Mouse (Mus musculus) mouse embryonic stem cell (cell line): ENCODE results near the gene Sema5b.

Source experiments
- in situ Hi-C, 2 experiments: fragments of 300-500 bp; cut with MboI; formaldehyde crosslinking; loops; 1 replicate in 1 of 2; 3 replicates in 1 of 2; pipeline ENCODE4 v1.14.3; 2019 to 2020; ENCODE audit warnings: low sequenced_read_pairs in 2 of 2, low pct_unique_long_range_greater_than_20kb in 1 of 2, mixed read lengths in 1 of 2; ENCODE audit not compliant: unreplicated experiment in 1 of 2

Gene Sema5b

GRCm38 (mm10) chr16:35541117-35541641 lies at the start of gene Sema5b:
TSS of gene Sema5b (plus strand) at chr16:35541145.
- in situ Hi-C loops, result loop anchor here in 1 of 2 experiments (5.0 kb wide), 1 partner anchor 969 kb away; the partner anchor contains the start of gene Kalrn

- in situ Hi-C loops, result no loop called here
These were observed 40.6 kb upstream of the Sema5b start for GRCm38 (mm10) chr16:35500342-35500741.

- in situ Hi-C loops, result no loop called here
These were observed 39.7 kb upstream of the Sema5b start for GRCm38 (mm10) chr16:35501106-35501760.

- in situ Hi-C loops, result no loop called here
These were observed 38.5 kb upstream of the Sema5b start for GRCm38 (mm10) chr16:35502456-35502855.

- in situ Hi-C loops, result no loop called here
These were observed 36.7 kb upstream of the Sema5b start for GRCm38 (mm10) chr16:35504266-35504665.

GRCm38 (mm10) chr16:35505786-35506185 lies 35.2 kb upstream of the Sema5b start:
- in situ Hi-C loops, result no loop called here

- in situ Hi-C loops, result no loop called here
These were observed 32.4 kb upstream of the Sema5b start for GRCm38 (mm10) chr16:35508581-35508980.

- in situ Hi-C loops, result no loop called here
These were observed 31.4 kb upstream of the Sema5b start for GRCm38 (mm10) chr16:35509331-35510070.

- in situ Hi-C loops, result no loop called here
These were observed 24.9 kb upstream of the Sema5b start for GRCm38 (mm10) chr16:35515977-35516612.

- in situ Hi-C loops, result no loop called here
These were observed 22.7 kb upstream of the Sema5b start for GRCm38 (mm10) chr16:35517976-35518951.

GRCm38 (mm10) chr16:35519245-35519644 lies 21.7 kb upstream of the Sema5b start:
- in situ Hi-C loops, result no loop called here

- in situ Hi-C loops, result no loop called here
These were observed 16.7 kb upstream of the Sema5b start for GRCm38 (mm10) chr16:35524200-35524599.

- in situ Hi-C loops, result loop anchor here in 1 of 2 experiments (5.0 kb wide), 1 partner anchor 93 kb away; no protein-coding TSS in a partner anchor
These were observed 6.3 kb upstream of the Sema5b start for GRCm38 (mm10) chr16:35534630-35535029.

- in situ Hi-C loops, result loop anchor here in 1 of 2 experiments (5.0 kb wide), 1 partner anchor 90 kb away; no protein-coding TSS in a partner anchor
These were observed 3.3 kb upstream of the Sema5b start for GRCm38 (mm10) chr16:35537651-35538050.

- in situ Hi-C loops, result loop anchor here in 1 of 2 experiments (5.0 kb wide), 1 partner anchor 88 kb away; no protein-coding TSS in a partner anchor
These were observed 1.9 kb upstream of the Sema5b start for GRCm38 (mm10) chr16:35539041-35539440.

- in situ Hi-C loops, result loop anchor here in 1 of 2 experiments (5.0 kb wide), 1 partner anchor 968 kb away; the partner anchor contains the start of gene Kalrn
These were observed 420 bp upstream of the Sema5b start for GRCm38 (mm10) chr16:35540333-35541116.
